9 mouse cellular contexts compared by ENCODE assay signal in the genomic region with DNA sequence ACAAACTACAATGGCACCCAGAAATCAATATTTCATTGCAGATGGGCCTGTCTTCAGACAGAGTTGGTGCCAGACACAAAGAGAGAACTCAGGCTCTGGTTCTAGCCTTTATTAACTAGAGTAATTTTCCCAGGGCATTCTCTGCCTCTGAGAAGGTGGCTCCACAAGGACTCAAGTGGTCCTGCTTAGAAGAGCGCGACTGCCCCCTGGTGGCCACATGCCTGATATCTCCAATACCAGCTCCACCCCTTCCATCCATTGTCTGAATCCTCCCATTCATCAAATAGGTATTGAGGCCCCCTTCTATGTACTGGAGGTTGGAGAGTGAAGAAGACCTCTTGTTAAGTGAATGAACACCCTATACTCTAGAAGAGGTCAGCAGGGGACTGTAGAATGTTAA.
DNase-seq lines count a peak whose midpoint lies in the region; ATAC-seq and TF ChIP-seq lines count a peak whose summit lies in the region.
"Had no signal": no experiment of that assay in that cellular context is flagged by ENCODE, and none has a peak within 500 bp of the region (broad histone marks: within the 10 kb centered on the region; RNA-seq: fewer than 3 reads in every experiment).

No protein-coding gene starts in this region.

- peak; percentile 73 for DNase-seq in A20 (ENCODE audit: low read depth, low spot score)
- peak; percentile 55 for DNase-seq in adrenal gland, adult 8-10 months
- peak; percentile 73 for DNase-seq in embryo, embryonic 11.5 days (ENCODE audit: low read depth, low spot score)
- DNase-seq in heart, embryonic 10.5 days (ENCODE audit: low spot score), result peak; percentile 87
- DNase-seq in kidney, postnatal 0 days (ENCODE audit: low spot score), result peak; percentile 87
- peak; percentile 6 for DNase-seq in liver, adult 2 months (ENCODE audit: extremely low read depth, low read depth, low spot score)

- no peak overlapping the region for H3K27ac ChIP-seq in heart, embryonic 10.5 days
- no peak overlapping the region for H3K27ac ChIP-seq in kidney, postnatal 0 days
- no peak overlapping the region for H3K27ac ChIP-seq in liver, adult 2 months (replicated peaks; ENCODE audit: insufficient read depth, low read depth, low read length)
- no peak overlapping the region for H3K27ac ChIP-seq in neural tube, embryonic 12.5 days
- no peak overlapping the region for H3K27ac ChIP-seq in testis, adult 2 months (ENCODE audit: control insufficient read depth, insufficient read depth, low read depth, low read length)
- H3K27ac ChIP-seq: embryonic facial prominence, embryonic 13.5 days had no signal

- no peaks in the 10 kb centered on the region for H3K9me3 ChIP-seq in heart, embryonic 10.5 days
- H3K9me3 ChIP-seq in kidney, postnatal 0 days (replicated peaks; ENCODE audit: low read length), result no peaks in the 10 kb centered on the region
- H3K9me3 ChIP-seq in neural tube, embryonic 12.5 days, result no peaks in the 10 kb centered on the region
- H3K9me3 ChIP-seq: embryonic facial prominence, embryonic 13.5 days had no signal

- H3K27me3 ChIP-seq in heart, embryonic 10.5 days (ENCODE audit: insufficient read depth, poor library complexity, severe bottlenecking), result no peaks in the 10 kb centered on the region
- H3K27me3 ChIP-seq in kidney, postnatal 0 days (ENCODE audit: insufficient read depth, low read length), result no peaks in the 10 kb centered on the region
- H3K27me3 ChIP-seq in liver, adult 2 months (ENCODE audit: control insufficient read depth, insufficient read depth, low read length), result no peaks in the 10 kb centered on the region
- H3K27me3 ChIP-seq in neural tube, embryonic 12.5 days (replicated peaks), result no peaks in the 10 kb centered on the region
- H3K27me3 ChIP-seq in testis, adult 2 months (ENCODE audit: control insufficient read depth, insufficient read depth, low read length), result no peaks in the 10 kb centered on the region
- H3K27me3 ChIP-seq: embryonic facial prominence, embryonic 13.5 days had no signal

- peak; percentile 92 for TF ChIP-seq CTCF in kidney, postnatal 0 days (IDR thresholded peaks at IDR 0.05; ENCODE audit: low read depth)
- TF ChIP-seq CTCF in liver, adult 2 months (IDR thresholded peaks at IDR 0.05; ENCODE audit: low read depth, low read length), result peak; percentile 55
- peak; percentile 75; the same call in 1 of the 2 replicates for TF ChIP-seq CTCF in testis, adult 2 months (IDR thresholded peaks at IDR 0.05; ENCODE audit: control insufficient read depth, insufficient read depth, insufficient replicate concordance, low read depth, low read length)

- no peak overlapping the region for H3K4me3 ChIP-seq in heart, embryonic 10.5 days
- no peak overlapping the region for H3K4me3 ChIP-seq in kidney, postnatal 0 days (replicated peaks; ENCODE audit: low read depth, low read length)
- no peak overlapping the region for H3K4me3 ChIP-seq in liver, adult 2 months (ENCODE audit: insufficient read depth, low read depth, low read length)
- H3K4me3 ChIP-seq in neural tube, embryonic 12.5 days, result no peak overlapping the region
- H3K4me3 ChIP-seq in testis, adult 2 months (ENCODE audit: control insufficient read depth, low read depth, low read length), result no peak overlapping the region
- H3K4me3 ChIP-seq: embryonic facial prominence, embryonic 13.5 days had no signal

- peak; percentile 79; the same call in 1 of the 2 replicates for ATAC-seq in kidney, postnatal 0 days (replicated peaks; ENCODE audit: low FRiP score, low read depth)
- ATAC-seq in neural tube, embryonic 12.5 days (ENCODE audit: low FRiP score, low read depth), result peak; percentile 78

- H3K36me3 ChIP-seq in heart, embryonic 10.5 days, result no peaks in the 10 kb centered on the region
- no peaks in the 10 kb centered on the region for H3K36me3 ChIP-seq in kidney, postnatal 0 days (ENCODE audit: insufficient read depth, low read length)
- no peaks in the 10 kb centered on the region for H3K36me3 ChIP-seq in liver, adult 2 months (ENCODE audit: control insufficient read depth, insufficient read depth, low read length)
- H3K36me3 ChIP-seq in neural tube, embryonic 12.5 days, result no peaks in the 10 kb centered on the region
- H3K36me3 ChIP-seq in testis, adult 2 months (ENCODE audit: control insufficient read depth, insufficient read depth, low read length), result no peaks in the 10 kb centered on the region; the same call in 1 of the 2 replicates
- H3K36me3 ChIP-seq: embryonic facial prominence, embryonic 13.5 days had no signal

- H3K4me2 ChIP-seq in kidney, postnatal 0 days (ENCODE audit: low read length), result no peak overlapping the region
- H3K4me2 ChIP-seq in neural tube, embryonic 12.5 days (replicated peaks), result no peak overlapping the region
- H3K4me2 ChIP-seq: embryonic facial prominence, embryonic 13.5 days had no signal

- no peaks in the 10 kb centered on the region for H3K79me2 ChIP-seq in liver, adult 2 months (ENCODE audit: control insufficient read depth, insufficient read depth, low read length)

- 2% methylated on average over 2 of the region's 2 CpGs for WGBS in heart, embryonic 10.5 days
- 0% methylated on average over 2 of the region's 2 CpGs for WGBS in kidney, postnatal 0 days
- WGBS in liver, adult 2 months, result 0% methylated on average over 2 of the region's 2 CpGs
- WGBS in neural tube, embryonic 12.5 days, result 0% methylated on average over 2 of the region's 2 CpGs

- H3K9ac ChIP-seq in kidney, postnatal 0 days (ENCODE audit: low read depth, low read length), result no peak overlapping the region
- no peak overlapping the region for H3K9ac ChIP-seq in liver, adult 2 months (ENCODE audit: low read depth, low read length)
- no peak overlapping the region for H3K9ac ChIP-seq in neural tube, embryonic 12.5 days
- H3K9ac ChIP-seq: embryonic facial prominence, embryonic 13.5 days had no signal

- no peaks in the 10 kb centered on the region for H3K4me1 ChIP-seq in heart, embryonic 10.5 days
- H3K4me1 ChIP-seq in kidney, postnatal 0 days (replicated peaks; ENCODE audit: insufficient read depth, low read length), result no peaks in the 10 kb centered on the region
- no peaks in the 10 kb centered on the region for H3K4me1 ChIP-seq in liver, adult 2 months (ENCODE audit: control insufficient read depth, insufficient read depth, low read length)
- H3K4me1 ChIP-seq in neural tube, embryonic 12.5 days, result no peaks in the 10 kb centered on the region
- peaks cover 2% of the 10 kb centered on the region; the same call in 1 of the 2 replicates for H3K4me1 ChIP-seq in testis, adult 2 months (ENCODE audit: control insufficient read depth, insufficient read depth, low read length)
- H3K4me1 ChIP-seq: embryonic facial prominence, embryonic 13.5 days had no signal

- no peak for TF ChIP-seq POLR2A in liver, adult 2 months (IDR thresholded peaks at IDR 0.05; ENCODE audit: extremely low read depth, insufficient read depth, low read length)
- no peak for TF ChIP-seq POLR2A in testis, adult 2 months (IDR thresholded peaks at IDR 0.05; ENCODE audit: control insufficient read depth, low read depth, low read length)

Comparison
In these comparisons a context has a peak if more than half of its experiments do, and no peak if none do; other contexts are left out.
1. DNase-seq: peak in every context shown above with its lines; median percentile 87 in heart, embryonic 10.5 days; 87 in kidney, postnatal 0 days; 73 in A20; 73 in embryo, embryonic 11.5 days; 55 in adrenal gland, adult 8-10 months; 6 in liver, adult 2 months.